Mouse (Mus musculus): ENCODE measurements around the gene Edf1.
"Not testable (repeated sequence)": the region's sequence is repeated elsewhere in the genome, so short reads cannot be mapped to it uniquely, and the experiment has no call there.

Gene Edf1

GRCm38 (mm10) chr2:25557221-25557963, at the start of gene Edf1:
Edf1 (plus strand) TSS chr2:25557847.
- peak; percentile 97 to 98 for DNase-seq (ENCODE audit: inconsistent age in 2 of 2, low spot score in 1 of 2)

- DNase-seq (ENCODE audit: inconsistent age in 2 of 2, low spot score in 1 of 2) = peak in 1 of 2 experiments; percentile 52
These were observed 47.7 kb upstream of the Edf1 start for GRCm38 (mm10) chr2:25509912-25510311.

DNA sequence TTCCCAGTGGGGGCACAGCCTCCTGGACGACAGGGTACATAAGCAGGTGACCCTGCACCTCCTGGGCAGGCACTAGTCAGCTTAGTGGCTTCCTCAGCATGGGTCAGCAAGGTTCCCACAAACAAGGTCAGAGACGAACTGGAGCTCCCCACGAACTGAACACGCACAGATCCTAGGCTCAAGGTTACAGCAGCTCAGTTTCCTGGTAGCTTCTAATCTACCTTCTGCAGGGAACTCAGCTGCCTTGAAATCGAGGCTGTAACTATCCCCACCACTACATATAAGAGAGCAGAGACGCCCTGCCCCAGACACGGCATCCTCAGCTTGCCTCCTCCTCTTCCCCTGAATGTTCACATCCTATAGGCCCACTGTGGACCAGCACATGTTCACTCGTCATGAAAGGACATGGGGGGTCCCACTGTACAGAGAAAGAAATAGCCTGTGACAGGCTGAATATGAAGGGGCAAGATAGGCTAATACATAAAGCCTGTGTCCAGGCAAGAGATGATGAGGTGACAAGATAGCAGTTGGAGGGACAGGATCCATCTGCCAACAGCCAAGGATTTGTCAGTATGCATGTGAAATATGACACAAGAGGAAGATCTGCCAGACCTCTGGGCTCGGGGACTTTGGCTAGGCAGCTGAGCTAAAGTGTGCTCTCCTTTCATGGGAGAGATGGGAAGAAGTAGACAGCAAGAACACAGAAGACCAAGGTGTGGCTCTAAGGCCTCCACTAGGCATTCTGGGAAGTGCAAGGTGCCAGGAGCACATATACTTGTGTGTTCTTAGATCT, 30.9 kb upstream of the Edf1 start:
- peak; percentile 59 to 74 for DNase-seq (ENCODE audit: inconsistent age in 2 of 2, low spot score in 1 of 2)

DNA sequence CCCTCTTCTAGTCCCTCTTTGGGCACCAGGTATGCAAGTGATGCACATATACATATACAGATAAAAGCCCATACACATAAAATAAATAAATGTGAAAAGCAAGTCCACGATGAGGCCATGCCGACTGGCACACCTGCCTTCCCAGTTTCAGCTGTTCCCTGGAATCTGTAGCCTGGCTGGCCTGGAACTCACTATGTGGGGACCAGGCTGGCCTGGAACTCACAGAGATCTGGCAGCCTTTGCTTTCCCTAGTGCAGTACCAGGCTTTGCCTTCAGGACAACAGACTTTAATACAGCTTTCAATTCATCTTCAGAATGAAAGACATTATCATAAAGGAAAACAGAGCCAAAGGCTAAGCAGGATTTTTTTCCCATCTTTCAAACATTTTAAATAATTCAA, 23.9 kb upstream of the Edf1 start:
- DNase-seq (ENCODE audit: inconsistent age in 2 of 2, low spot score in 1 of 2) = peak in 1 of 2 experiments; percentile 44

GRCm38 (mm10) chr2:25534178-25534865, 23.3 kb upstream of the Edf1 start:
- DNase-seq (ENCODE audit: inconsistent age in 2 of 2, low spot score in 1 of 2) = peak; percentile 94 to 96

- DNase-seq (ENCODE audit: inconsistent age in 2 of 2, low spot score in 1 of 2) = no peak
These were observed 22.8 kb upstream of the Edf1 start for GRCm38 (mm10) chr2:25534866-25535182.

DNA sequence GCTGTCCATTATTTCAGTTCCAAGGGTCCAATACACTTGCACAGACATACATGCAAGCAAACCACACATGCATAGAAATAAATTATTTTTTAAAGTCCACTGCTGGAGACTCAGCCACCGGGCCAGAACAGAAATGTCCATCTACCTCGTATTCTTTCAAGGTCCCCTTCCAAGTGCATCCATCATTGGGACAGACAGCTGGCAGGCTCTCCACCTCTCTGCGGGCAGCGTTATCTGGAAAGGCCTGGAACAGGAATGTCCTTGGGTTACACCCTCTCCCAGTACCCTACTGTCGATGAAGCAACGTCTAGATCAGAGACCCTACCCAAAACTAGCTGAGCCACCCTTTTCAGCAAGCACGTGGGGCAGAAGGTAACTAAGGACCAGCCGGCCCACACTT, 21.1 kb upstream of the Edf1 start:
- DNase-seq (ENCODE audit: inconsistent age in 2 of 2, low spot score in 1 of 2) = peak; percentile 88 to 92

DNA sequence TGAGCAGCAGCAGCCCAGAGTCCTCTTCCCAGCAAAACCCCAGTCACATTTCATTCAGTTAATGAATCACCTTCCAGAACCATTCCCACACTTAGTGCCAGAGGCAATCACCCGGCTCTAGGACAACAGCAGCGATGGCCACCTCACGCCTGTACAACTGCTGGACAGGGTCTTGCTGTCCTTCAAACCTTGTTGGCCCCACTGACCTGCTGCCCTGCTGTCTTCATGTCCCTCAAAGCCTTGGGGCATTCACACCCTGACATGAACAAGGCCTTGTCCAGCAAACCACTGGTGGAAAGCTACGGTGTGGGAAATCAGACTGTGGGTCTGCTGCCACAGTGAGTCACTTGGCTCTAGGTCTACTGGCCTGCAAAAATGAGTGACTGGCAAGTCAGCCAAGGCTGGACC, 17.1 kb upstream of the Edf1 start:
- DNase-seq (ENCODE audit: inconsistent age in 2 of 2, low spot score in 1 of 2) = peak; percentile 60 to 88

GRCm38 (mm10) chr2:25541644-25542367, 15.8 kb upstream of the Edf1 start:
- DNase-seq (ENCODE audit: inconsistent age in 2 of 2, low spot score in 1 of 2) = peak in 1 of 2 experiments; percentile 53

- no peak for DNase-seq (ENCODE audit: inconsistent age in 2 of 2, low spot score in 1 of 2)
These were observed 11.4 kb upstream of the Edf1 start for GRCm38 (mm10) chr2:25545996-25546810.

GRCm38 (mm10) chr2:25546811-25547491, 10.7 kb upstream of the Edf1 start, which contains the start of gene Traf2:
Traf2 (minus strand) TSS chr2:25546940.
- DNase-seq (ENCODE audit: inconsistent age in 2 of 2, low spot score in 1 of 2) = peak; percentile 99

DNA sequence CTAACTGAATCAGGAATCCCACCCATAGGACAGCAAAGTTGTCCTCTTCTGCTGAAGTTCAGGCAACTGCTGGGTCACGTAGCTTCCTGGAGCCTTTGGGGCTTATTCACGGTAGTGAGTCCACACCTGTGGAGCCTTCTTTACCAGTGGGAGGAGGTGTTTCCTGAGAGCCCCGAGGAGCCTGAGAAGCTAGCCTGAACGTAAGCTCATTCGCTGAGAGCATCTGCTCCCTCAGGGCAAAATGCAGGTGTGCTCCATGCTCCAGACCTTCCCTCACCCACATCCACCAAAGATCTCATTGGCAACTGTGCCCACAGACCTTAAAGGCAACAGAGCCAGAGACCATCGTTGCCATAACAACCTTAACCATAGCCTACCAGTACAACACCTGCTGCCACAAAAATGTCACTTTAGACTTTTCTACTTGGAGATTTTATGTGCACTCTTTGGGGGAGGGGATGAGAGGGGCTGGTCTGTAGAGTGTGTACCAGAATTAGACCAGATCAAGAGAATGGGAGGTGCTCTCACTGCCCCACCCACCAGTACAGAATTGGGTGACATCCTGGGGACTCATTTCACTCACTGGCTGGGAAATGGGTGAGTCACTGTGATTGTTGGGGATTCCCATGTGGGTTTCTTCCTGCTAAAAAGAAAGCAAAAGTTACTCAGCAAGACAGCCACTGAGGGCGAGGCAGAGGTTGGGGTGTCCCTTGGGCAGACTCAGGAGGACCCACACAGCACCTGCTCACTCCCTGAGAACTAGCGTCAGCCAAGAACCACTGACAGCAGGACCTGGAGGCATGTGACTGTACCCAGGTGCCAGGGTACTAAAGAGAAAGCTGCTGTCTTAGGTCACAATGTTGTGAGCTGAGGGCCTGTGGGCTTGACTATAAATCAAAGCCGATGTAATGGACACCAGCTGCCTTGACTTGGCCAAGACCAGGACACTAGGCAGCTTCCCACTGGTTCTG, 8.3 kb upstream of the Edf1 start:
- no peak for DNase-seq (ENCODE audit: inconsistent age in 2 of 2, low spot score in 1 of 2)

DNA sequence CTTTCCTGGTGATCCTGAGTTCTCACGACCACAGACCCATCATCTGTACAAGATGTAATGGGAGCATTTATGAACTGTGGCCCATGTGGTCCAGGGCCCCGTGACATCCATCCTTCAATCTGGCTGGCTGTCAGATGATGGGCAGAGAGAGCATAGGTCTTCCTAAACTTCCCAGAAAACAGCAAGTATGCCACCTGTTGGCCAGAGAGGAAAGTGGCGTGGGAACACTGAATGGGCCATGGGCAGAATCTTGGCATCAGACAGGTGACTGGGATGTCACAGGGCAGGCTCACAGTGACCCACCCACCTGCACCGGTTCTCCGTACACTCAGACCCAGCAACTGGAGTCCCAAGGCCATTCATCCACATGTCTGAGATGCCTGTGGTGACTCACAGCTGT, 6.5 kb upstream of the Edf1 start:
- peak; percentile 70 to 88 for DNase-seq (ENCODE audit: inconsistent age in 2 of 2, low spot score in 1 of 2)

DNA sequence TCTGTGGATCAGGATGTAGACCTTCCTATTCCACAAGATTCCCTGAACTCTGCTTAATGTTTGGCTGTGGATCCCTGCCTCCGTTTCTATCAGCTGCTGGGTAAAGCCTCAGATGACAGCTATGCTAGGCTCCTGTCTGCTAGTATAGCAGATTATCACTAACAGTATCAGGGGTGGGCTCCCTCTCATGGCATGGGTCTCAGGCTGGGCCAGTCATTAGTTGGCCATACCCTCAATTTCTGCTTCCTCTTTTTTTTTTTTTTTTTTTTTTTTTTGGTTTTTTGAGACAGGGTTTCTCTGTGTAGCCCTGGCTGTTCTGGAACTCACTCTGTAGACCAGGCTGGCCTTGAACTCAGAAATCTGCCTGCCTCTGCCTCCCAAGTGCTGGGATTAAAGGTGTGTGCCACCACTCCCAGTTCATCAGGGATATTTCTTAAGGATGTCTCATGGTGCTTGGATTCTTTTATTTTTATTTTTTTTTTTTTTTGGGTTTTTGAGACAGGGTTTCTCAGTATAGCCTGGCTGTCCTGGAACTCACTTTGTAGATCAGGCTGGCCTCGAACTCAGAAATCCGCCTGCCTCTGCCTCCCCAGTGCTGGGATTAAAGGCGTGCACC, 4.4 kb upstream of the Edf1 start:
- DNase-seq (ENCODE audit: inconsistent age in 2 of 2, low spot score in 1 of 2) = not testable (repeated sequence)

GRCm38 (mm10) chr2:25555479-25555878, 2.2 kb upstream of the Edf1 start:
- DNase-seq (ENCODE audit: inconsistent age in 2 of 2, low spot score in 1 of 2) = peak in 1 of 2 experiments; percentile 31

DNA sequence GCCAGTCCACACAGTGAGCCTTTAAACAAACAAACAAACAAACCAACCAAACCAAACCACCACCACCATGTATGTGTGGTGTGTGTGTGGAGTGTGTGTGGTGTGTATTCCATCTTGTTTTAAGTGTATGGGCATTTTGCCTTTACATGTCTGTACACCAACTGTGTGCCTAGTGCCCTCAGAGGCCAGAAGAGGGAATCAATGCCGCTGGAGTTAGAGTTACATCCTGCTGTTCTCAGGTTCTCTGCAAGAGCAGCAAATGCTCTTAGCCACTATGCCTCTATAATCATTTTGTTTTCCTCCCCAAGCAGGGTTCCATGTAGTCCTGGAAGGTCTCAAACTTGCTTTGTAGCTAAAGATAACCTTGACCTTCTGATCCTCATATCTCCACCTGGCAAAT, 1.4 kb upstream of the Edf1 start:
- no peak for DNase-seq (ENCODE audit: inconsistent age in 2 of 2, low spot score in 1 of 2)

- no peak for DNase-seq (ENCODE audit: inconsistent age in 2 of 2, low spot score in 1 of 2)
These were observed 315 bp downstream of the Edf1 start for GRCm38 (mm10) chr2:25557964-25558360.

- no peak for DNase-seq (ENCODE audit: inconsistent age in 2 of 2, low spot score in 1 of 2)
These were observed 1.1 kb downstream of the Edf1 start for GRCm38 (mm10) chr2:25558774-25559173.
